Mouse (Mus musculus): Measurements from ENCODE around the gene Tceanc2. TPM values are rescaled to one million over a fixed set of nuclear protein-coding genes. Genes with fewer than 3 reads are reported as not detected.

Tceanc2 gene
- polyA plus RNA-seq, 1 experiment from 2014 or later: 16.8 TPM

DNA sequence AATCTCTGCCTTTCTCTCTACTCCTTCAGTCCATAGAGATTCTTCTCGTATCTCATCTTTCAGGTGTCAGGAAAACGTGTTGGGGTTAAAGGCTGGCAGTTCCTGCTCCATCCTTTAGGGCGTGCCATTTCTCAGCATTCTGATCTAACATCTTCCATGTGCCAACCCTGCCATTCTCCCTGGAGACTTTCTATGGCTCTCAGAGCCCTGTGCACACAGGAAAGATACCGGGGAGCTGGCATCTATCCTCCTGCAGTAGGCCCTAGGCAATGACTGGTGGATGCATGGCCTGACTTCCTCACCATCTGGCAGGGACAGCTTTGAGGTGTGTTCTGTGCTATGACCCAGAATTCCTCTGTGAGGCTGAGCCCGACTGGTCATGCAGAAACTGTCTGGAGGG lies 53.8 kb downstream of the Tceanc2 start:
- no peaks in the 10 kb centered on the region for H3K36me3 ChIP-seq (ENCODE audit: control insufficient read depth, insufficient read depth, low read length)
- 49% methylated on average over 5 of the region's 5 CpGs for WGBS
- H3K4me3 ChIP-seq (ENCODE audit: control insufficient read depth in 1 of 2, insufficient read depth in 1 of 2, low read depth in 1 of 2, low read length in 2 of 2): no peak overlapping the region
- H3K9me3 ChIP-seq (ENCODE audit: control insufficient read depth, low read length): no peaks in the 10 kb centered on the region
- H3K9ac ChIP-seq (ENCODE audit: low read length): no peak overlapping the region
- H3K27me3 ChIP-seq (ENCODE audit: control insufficient read depth, insufficient read depth, low read length): peaks cover 11% of the 10 kb centered on the region; the same call in 1 of the 2 replicates
- H3K4me2 ChIP-seq (ENCODE audit: low read length): no peak overlapping the region
- H3K27ac ChIP-seq (replicated peaks in 1 of 2; ENCODE audit: control insufficient read depth in 1 of 2, insufficient read depth in 1 of 2, low read depth in 2 of 2, low read length in 2 of 2): no peak overlapping the region
- H3K4me1 ChIP-seq (ENCODE audit: control insufficient read depth in 2 of 2, insufficient read depth in 2 of 2, low read length in 2 of 2): peaks cover 4 to 6% of the 10 kb centered on the region in 2 experiments; a peak in 2 of 4 replicates
- no peak for ATAC-seq (ENCODE audit: insufficient number of reproducible peaks, insufficient read depth, low FRiP score, low read depth)

DNA sequence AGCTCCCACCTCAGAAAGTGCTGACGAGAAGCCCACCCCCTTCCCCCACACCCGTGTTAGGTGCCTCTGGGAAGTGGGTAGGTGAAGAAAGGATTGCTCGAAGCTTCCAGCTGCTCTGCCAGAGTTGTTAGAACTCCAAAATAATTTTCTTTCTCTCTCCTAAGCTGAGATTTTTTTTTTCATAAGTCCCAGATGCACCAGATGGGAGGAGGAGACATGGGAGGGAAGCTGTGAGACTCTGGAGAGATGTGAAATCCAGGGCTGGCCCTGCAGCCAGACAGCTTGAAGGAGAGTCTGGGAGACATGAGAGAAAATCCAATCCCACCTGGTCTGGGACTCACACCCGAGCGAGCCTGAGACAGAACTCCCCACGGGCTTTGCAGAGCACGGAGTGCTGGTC lies 54.5 kb downstream of the Tceanc2 start:
- Histone ChIP-seq H3K9me3 (ENCODE audit: control insufficient read depth, low read length) (no peaks in the 10 kb centered on the region), H3K4me3 (ENCODE audit: control insufficient read depth in 1 of 2, insufficient read depth in 1 of 2, low read depth in 1 of 2, low read length in 2 of 2) (no peak overlapping the region), H3K4me1 (ENCODE audit: control insufficient read depth in 2 of 2, insufficient read depth in 2 of 2, low read length in 2 of 2) (peaks cover 0 to 1% of the 10 kb centered on the region in 2 experiments; a peak in 1 of 4 replicates), H3K27me3 (ENCODE audit: control insufficient read depth, insufficient read depth, low read length) (peaks cover 11% of the 10 kb centered on the region; the same call in 1 of the 2 replicates), H3K9ac (ENCODE audit: low read length) (no peak overlapping the region), H3K4me2 (ENCODE audit: low read length) (no peak overlapping the region), H3K36me3 (ENCODE audit: control insufficient read depth, insufficient read depth, low read length) (no peaks in the 10 kb centered on the region), H3K27ac (replicated peaks in 1 of 2; ENCODE audit: control insufficient read depth in 1 of 2, insufficient read depth in 1 of 2, low read depth in 2 of 2, low read length in 2 of 2) (no peak overlapping the region)
- ATAC-seq (ENCODE audit: insufficient number of reproducible peaks, insufficient read depth, low FRiP score, low read depth): no peak
- 49% methylated on average over 7 of the region's 7 CpGs for WGBS

DNA sequence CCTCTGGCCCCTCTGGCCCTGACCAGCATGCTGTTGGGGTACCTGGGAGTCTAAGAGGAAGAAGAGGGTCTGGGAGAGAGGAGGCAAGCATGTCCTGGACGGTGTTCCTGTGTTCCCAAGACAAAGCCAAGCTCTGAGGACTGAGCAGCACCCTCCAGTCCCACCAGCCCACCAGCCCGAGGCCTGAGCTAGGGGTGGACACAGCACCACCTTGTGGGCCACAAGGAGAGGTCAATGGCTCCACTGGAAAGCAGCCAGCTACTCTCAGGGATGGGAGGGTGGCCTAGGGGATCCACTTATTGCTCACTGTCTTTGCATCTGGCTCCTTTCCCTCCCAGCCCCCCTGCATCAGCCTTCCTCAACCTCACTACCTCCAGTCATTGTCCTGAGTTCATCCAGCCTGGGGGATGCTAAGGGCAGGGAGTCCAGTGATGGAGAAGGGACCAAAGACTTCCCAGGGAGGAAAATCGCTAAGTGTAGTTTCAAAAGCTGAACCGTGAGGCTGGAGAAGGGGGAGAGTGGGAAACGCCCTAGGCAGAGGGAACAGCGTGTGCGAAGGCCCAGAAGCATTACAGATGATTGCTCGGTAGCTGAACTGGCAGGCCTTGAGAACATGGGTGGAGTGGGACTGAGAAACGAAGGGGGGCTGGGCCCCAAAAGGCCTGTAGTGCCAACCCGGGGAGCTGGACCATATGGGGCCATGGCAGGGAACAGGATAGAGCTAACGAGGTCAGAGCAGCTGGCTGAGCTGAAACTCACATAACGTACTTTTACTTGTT lies 57.6 kb downstream of the Tceanc2 start:
- Histone ChIP-seq H3K27ac (replicated peaks in 1 of 2; ENCODE audit: control insufficient read depth in 1 of 2, insufficient read depth in 1 of 2, low read depth in 2 of 2, low read length in 2 of 2) (no peak overlapping the region), H3K9ac (ENCODE audit: low read length) (no peak overlapping the region), H3K4me3 (ENCODE audit: control insufficient read depth in 1 of 2, insufficient read depth in 1 of 2, low read depth in 1 of 2, low read length in 2 of 2) (no peak overlapping the region), H3K4me1 (ENCODE audit: control insufficient read depth in 2 of 2, insufficient read depth in 2 of 2, low read length in 2 of 2) (no peaks in the 10 kb centered on the region), H3K27me3 (ENCODE audit: control insufficient read depth, insufficient read depth, low read length) (peaks cover 7% of the 10 kb centered on the region; the same call in 1 of the 2 replicates), H3K4me2 (ENCODE audit: low read length) (no peak overlapping the region), H3K36me3 (ENCODE audit: control insufficient read depth, insufficient read depth, low read length) (no peaks in the 10 kb centered on the region), H3K9me3 (ENCODE audit: control insufficient read depth, low read length) (no peaks in the 10 kb centered on the region)
- WGBS: 57% methylated on average over 12 of the region's 12 CpGs
- no peak for ATAC-seq (ENCODE audit: insufficient number of reproducible peaks, insufficient read depth, low FRiP score, low read depth)

DNA sequence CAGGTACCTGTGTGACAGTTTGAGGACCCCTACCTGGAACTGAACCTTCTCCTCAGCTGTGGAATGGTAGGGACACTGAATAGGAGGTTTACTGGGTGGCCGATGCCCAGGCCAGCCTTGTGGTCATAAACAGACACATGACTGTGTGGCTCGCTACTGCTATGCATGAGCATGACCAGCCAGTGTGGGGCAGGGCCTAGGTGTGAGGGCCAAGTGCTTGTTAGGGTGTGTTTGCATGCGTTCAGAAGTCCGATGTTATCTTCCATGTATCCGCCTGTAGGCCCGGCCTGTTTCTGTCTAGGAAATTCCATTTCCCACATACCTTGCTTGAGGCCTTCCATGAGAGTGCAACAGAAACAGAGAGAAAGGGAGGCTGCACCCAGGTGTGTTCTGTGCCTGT lies 58.2 kb downstream of the Tceanc2 start:
- ATAC-seq (ENCODE audit: insufficient number of reproducible peaks, insufficient read depth, low FRiP score, low read depth): no peak
- Histone ChIP-seq H3K9me3 (ENCODE audit: control insufficient read depth, low read length) (no peaks in the 10 kb centered on the region), H3K4me3 (ENCODE audit: control insufficient read depth in 1 of 2, insufficient read depth in 1 of 2, low read depth in 1 of 2, low read length in 2 of 2) (no peak overlapping the region), H3K4me2 (ENCODE audit: low read length) (no peak overlapping the region), H3K36me3 (ENCODE audit: control insufficient read depth, insufficient read depth, low read length) (no peaks in the 10 kb centered on the region), H3K27ac (replicated peaks in 1 of 2; ENCODE audit: control insufficient read depth in 1 of 2, insufficient read depth in 1 of 2, low read depth in 2 of 2, low read length in 2 of 2) (no peak overlapping the region), H3K27me3 (ENCODE audit: control insufficient read depth, insufficient read depth, low read length) (peaks cover 3% of the 10 kb centered on the region; the same call in 1 of the 2 replicates), H3K4me1 (ENCODE audit: control insufficient read depth in 2 of 2, insufficient read depth in 2 of 2, low read length in 2 of 2) (no peaks in the 10 kb centered on the region), H3K9ac (ENCODE audit: low read length) (no peak overlapping the region)
- 84% methylated on average over 6 of the region's 6 CpGs for WGBS

DNA sequence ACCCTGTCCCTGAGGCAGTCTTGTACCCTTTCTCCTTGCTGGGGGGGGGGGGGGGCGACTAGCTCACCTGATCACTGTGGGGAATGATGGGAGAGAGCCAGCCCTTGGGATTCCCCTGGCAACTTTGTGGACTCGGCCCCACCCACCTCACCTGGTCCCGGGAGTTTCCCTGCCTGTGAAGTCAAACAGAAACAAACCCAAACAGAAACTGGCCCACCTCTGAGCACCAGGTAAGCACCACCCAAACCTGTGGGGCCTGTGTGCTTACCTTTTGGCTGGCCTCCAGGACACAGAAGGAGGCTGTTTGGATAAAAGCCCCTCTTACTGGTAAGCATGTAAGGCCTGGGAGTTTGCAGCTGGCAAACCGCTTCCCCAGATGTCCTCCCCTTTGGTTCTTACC lies 59.9 kb downstream of the Tceanc2 start:
- no peak overlapping the region for H3K9ac ChIP-seq (ENCODE audit: low read length)
- no peak overlapping the region for H3K27ac ChIP-seq (replicated peaks in 1 of 2; ENCODE audit: control insufficient read depth in 1 of 2, insufficient read depth in 1 of 2, low read depth in 2 of 2, low read length in 2 of 2)
- H3K4me3 ChIP-seq (ENCODE audit: control insufficient read depth in 1 of 2, insufficient read depth in 1 of 2, low read depth in 1 of 2, low read length in 2 of 2): no peak overlapping the region
- no peaks in the 10 kb centered on the region for H3K36me3 ChIP-seq (ENCODE audit: control insufficient read depth, insufficient read depth, low read length)
- no peak overlapping the region for H3K4me2 ChIP-seq (ENCODE audit: low read length)
- H3K4me1 ChIP-seq (ENCODE audit: control insufficient read depth in 2 of 2, insufficient read depth in 2 of 2, low read length in 2 of 2): no peaks in the 10 kb centered on the region
- no peaks in the 10 kb centered on the region for H3K9me3 ChIP-seq (ENCODE audit: control insufficient read depth, low read length)
- no peak for ATAC-seq (ENCODE audit: insufficient number of reproducible peaks, insufficient read depth, low FRiP score, low read depth)
- 53% methylated on average over 4 of the region's 4 CpGs for WGBS
- no peaks in the 10 kb centered on the region for H3K27me3 ChIP-seq (ENCODE audit: control insufficient read depth, insufficient read depth, low read length)

DNA sequence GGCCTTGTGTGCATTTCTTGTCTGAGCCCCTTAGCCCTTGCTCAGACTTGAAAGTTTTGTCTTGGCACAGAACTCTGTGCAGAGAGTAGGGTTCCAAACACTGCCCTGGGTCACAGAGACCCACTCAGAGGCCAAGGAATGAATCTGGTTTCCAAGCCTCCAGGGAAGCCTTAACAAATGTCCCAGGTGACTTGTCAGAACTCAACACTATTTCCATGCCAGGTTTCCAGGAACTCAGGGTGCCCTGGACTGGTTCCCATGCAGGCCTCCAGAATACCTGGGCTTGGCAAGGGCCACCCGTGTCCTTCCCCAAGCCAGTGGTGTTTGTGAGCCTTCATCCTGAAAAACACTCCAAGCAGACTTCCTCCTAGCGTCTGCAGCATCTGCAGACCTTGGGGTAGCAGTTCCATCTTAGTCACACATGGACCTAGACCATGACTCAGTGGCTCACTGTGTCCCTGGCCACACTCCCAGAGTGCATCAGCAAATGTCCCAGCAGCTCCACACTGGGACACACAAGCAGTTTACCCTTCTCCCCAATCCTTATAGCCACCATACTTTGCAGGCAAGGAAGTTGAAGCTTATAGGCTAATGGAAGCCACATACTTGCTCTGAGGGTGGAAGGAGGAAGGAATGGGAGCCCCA lies 61.1 kb downstream of the Tceanc2 start:
- H3K4me2 ChIP-seq (ENCODE audit: low read length): no peak overlapping the region
- H3K4me3 ChIP-seq (ENCODE audit: control insufficient read depth in 1 of 2, insufficient read depth in 1 of 2, low read depth in 1 of 2, low read length in 2 of 2): no peak overlapping the region
- no peaks in the 10 kb centered on the region for H3K4me1 ChIP-seq (ENCODE audit: control insufficient read depth in 2 of 2, insufficient read depth in 2 of 2, low read length in 2 of 2)
- H3K9me3 ChIP-seq (ENCODE audit: control insufficient read depth, low read length): no peaks in the 10 kb centered on the region
- H3K27ac ChIP-seq (replicated peaks in 1 of 2; ENCODE audit: control insufficient read depth in 1 of 2, insufficient read depth in 1 of 2, low read depth in 2 of 2, low read length in 2 of 2): no peak overlapping the region
- H3K9ac ChIP-seq (ENCODE audit: low read length): no peak overlapping the region
- WGBS: 81% methylated on average over 2 of the region's 2 CpGs
- no peak for ATAC-seq (ENCODE audit: insufficient number of reproducible peaks, insufficient read depth, low FRiP score, low read depth)
- H3K36me3 ChIP-seq (ENCODE audit: control insufficient read depth, insufficient read depth, low read length): no peaks in the 10 kb centered on the region
- H3K27me3 ChIP-seq (ENCODE audit: control insufficient read depth, insufficient read depth, low read length): no peaks in the 10 kb centered on the region

DNA sequence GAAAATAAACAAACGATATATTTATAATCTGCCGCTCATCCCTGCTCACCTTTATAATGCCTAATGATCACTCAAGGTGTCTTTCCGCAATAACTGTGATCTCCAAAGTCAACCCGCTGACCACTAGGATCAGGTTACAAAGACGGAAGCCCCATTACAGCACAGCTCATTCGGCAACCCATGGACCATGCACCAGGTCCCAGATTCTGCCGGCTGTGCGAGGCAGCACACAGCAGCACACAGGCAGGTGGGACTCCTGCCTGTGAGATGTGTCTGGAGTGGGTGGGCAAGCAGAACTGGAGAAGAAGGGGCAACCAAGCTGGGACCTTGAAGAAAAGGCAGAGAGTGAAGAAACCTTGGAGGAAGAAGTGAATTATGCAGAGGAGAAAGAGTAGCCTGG lies 64.6 kb downstream of the Tceanc2 start:
- no peak for ATAC-seq (ENCODE audit: insufficient number of reproducible peaks, insufficient read depth, low FRiP score, low read depth)
- Histone ChIP-seq H3K27me3 (ENCODE audit: control insufficient read depth, insufficient read depth, low read length) (no peaks in the 10 kb centered on the region), H3K36me3 (ENCODE audit: control insufficient read depth, insufficient read depth, low read length) (no peaks in the 10 kb centered on the region), H3K4me2 (ENCODE audit: low read length) (no peak overlapping the region), H3K4me1 (ENCODE audit: control insufficient read depth in 2 of 2, insufficient read depth in 2 of 2, low read length in 2 of 2) (no peaks in the 10 kb centered on the region), H3K9me3 (ENCODE audit: control insufficient read depth, low read length) (no peaks in the 10 kb centered on the region), H3K27ac (replicated peaks in 1 of 2; ENCODE audit: control insufficient read depth in 1 of 2, insufficient read depth in 1 of 2, low read depth in 2 of 2, low read length in 2 of 2) (no peak overlapping the region), H3K9ac (ENCODE audit: low read length) (no peak overlapping the region), H3K4me3 (ENCODE audit: control insufficient read depth in 1 of 2, insufficient read depth in 1 of 2, low read depth in 1 of 2, low read length in 2 of 2) (no peak overlapping the region)
- 49% methylated on average over 8 of the region's 8 CpGs for WGBS
